Mouse (Mus musculus) spleen, adult 10 weeks (tissue): ENCODE results near the gene Smarcd1. TPM values are rescaled to one million over a fixed set of nuclear protein-coding genes. Genes with fewer than 3 reads are reported as not detected.

ENCODE experiments used
- polyA plus RNA-seq: library from polyadenylated mRNA; stranded (reverse); fragments of 350-450 nt; fragmentation: Illumina TruSeq; extraction: RNeasy Lipid Tissue Mini Kit (QIAGEN cat#74804); gene quantifications from one replicate; pipeline ENCODE4 v1.2.3, GENCODE M21; 2015; ENCODE audit warnings: low replicate concordance; ENCODE audit not compliant: insufficient read depth

Gene Smarcd1
- polyA plus RNA-seq, result 28.5 TPM

GRCm38 (mm10) chr15:99701999-99702900 lies at the start of gene Smarcd1:
TSS of gene Smarcd1 (plus strand) at chr15:99702129.

GRCm38 (mm10) chr15:99670154-99670821 lies 31.6 kb upstream of the Smarcd1 start, which contains the start of gene Asic1:
TSS of gene Asic1 (plus strand) at chr15:99670368.

DNA sequence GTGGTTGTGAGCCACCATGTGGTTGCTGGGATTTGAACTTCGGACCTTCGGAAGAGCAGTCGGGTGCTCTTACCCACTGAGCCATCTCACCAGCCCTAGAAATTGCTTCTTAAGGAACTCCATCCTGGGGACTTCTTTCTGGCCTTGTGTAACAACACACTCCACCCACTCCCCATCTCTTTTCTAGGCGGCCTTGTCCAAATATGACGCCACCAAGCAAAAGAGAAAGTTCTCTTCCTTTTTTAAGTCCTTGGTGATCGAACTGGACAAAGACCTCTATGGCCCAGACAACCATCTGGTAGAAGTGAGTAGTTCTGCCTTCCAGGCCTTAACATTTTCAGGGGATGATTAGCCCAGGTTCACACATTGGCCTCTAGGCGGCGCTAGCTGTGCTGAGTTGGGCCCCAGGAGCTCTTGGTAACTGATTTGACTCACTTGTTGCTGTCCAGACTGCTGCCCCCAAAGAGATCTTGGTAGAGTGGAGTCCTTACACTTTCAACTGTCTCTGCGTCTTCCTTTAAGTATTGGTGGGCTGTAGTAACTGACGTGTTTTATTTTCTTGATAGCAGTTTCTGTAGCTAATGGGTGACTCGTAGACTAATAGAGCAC lies 3.6 kb downstream of the Smarcd1 start, which contains the start of gene Gm17349:
Gene Gm17349 (minus strand): TSS at position 51 of the 609 bp plus-strand sequence.

DNA sequence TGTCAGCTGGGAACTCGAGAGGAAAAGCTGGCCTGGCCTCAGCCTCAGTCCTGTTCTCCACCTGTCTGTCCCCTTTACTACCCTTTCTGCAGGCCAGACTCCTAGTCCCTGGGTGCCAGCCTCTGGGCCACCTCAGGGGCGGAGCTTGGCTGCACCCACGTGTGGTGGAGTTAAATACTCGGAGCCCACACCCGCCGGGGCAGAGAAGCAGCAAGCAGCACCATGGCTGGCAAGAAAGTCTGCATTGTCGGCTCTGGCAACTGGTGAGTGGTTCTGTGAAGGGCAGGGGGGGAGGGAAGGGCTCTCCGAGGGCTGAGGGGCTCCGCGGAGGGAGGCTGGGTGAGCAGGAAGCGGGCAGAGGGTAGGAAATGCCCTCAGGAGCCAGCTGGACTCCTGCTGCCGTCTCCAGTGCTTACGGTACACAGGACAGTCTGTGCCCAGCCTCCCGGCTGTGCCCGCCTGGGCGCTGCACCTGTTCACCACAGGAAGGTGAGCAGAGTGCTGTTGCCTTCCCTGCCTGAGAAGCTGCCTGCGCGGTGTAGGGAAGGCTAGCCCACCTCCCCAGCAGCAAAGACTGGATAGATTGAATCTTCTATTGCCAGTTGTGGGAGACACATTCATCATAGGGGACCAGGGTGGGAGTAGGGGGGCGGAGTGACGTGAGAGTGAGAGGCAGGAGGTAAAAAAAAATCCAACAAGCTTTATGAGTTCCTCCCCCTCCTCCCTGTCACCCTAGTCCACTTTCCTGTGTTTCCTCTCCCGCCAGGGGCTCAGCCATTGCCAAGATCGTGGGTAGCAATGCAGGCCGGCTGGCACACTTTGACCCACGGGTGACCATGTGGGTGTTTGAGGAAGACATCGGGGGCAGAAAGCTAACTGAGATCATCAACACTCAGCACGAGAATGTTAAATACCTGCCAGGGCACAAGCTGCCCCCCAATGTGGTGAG lies 15.7 kb downstream of the Smarcd1 start, which contains the start of gene Gpd1:
Gene Gpd1 (plus strand): TSS at position 130 of the 949 bp plus-strand sequence.

GRCm38 (mm10) chr15:99725341-99726155 lies 23.6 kb downstream of the Smarcd1 start, which contains the start of gene Cox14:
TSS of gene Cox14 (plus strand) at chr15:99725618.

Other genes with a start within 250 kb of the Smarcd1 start
- gene Nckap5l, start 244.4 kb upstream of the Smarcd1 start, polyA plus RNA-seq, result 1.4 TPM
- 7.1 TPM for gene Bcdin3d, start 227.4 kb upstream of the Smarcd1 start, polyA plus RNA-seq
- not detected for gene Faim2, start 174.0 kb upstream of the Smarcd1 start, polyA plus RNA-seq
- not detected for gene Aqp2, start 123.1 kb upstream of the Smarcd1 start, polyA plus RNA-seq
- gene Aqp5, start 111.3 kb upstream of the Smarcd1 start, polyA plus RNA-seq, result not detected
- gene Aqp6, start 100.7 kb upstream of the Smarcd1 start, polyA plus RNA-seq, result not detected
- 26.0 TPM for gene Racgap1, start 50.5 kb upstream of the Smarcd1 start, polyA plus RNA-seq
- 1.6 TPM for gene Asic1, start 31.8 kb upstream of the Smarcd1 start, polyA plus RNA-seq
- not detected for gene Gm17349, start 3.4 kb downstream of the Smarcd1 start, polyA plus RNA-seq
- 1.8 TPM for gene Gpd1, start 15.4 kb downstream of the Smarcd1 start, polyA plus RNA-seq
- gene Cox14, start 23.5 kb downstream of the Smarcd1 start, polyA plus RNA-seq, result 30.0 TPM
- 67.1 TPM for gene Cers5, start 70.8 kb downstream of the Smarcd1 start, polyA plus RNA-seq
- gene Lima1, start 173.3 kb downstream of the Smarcd1 start, polyA plus RNA-seq, result 42.1 TPM